Mouse (Mus musculus) stomach, postnatal 0 days (tissue): ENCODE measurements at regions not wholly inside any gene's neighbourhood (a gene's known extent, or its start where the extent isn't known, plus 50 kb on each side); places are given as distances from the start of the nearest gene placed in this dataset.

Experiments used
- CTCF ChIP-seq: IDR thresholded peaks from 2 replicates; pipeline ENCODE4 v1.5.1; 2016; ENCODE audit warnings: antibody characterized with exemption, low read depth, mild to moderate bottlenecking, moderate library complexity
- EP300 ChIP-seq: optimal IDR thresholded peaks from 2 replicates; pipeline ENCODE3; 2016; ENCODE audit warnings: antibody characterized with exemption

DNA sequence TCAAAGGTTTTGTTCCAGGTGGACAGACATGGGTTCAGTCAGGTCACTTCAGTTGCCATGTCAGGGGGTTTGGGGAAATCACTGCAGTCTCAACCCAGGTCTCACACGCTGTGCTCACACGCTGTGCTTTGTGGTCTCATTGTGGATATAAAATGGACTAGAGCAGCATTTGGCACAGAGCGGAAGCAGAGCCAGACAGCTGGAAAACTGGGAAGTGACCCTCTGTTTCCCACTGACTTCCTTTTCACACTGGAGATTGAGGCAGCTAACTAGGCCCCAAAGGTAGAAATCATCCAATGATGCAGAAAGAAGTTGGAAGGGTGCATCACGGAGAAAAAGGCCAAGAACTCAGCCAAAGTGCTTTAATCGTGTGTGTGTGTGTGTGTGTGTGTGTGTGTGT lies 1452.6 kb upstream of the Gm6569 start:
- TF ChIP-seq EP300 (no peak), CTCF (no peak)
